Mouse (Mus musculus) testis, adult 2 months (tissue): Measurements from ENCODE around the gene S100z.

Source experiments
- CTCF ChIP-seq: fragments of 200-500 bp; IDR thresholded peaks from 2 replicates; pipeline ENCODE4 v1.5.1; 2012; ENCODE audit warnings: low read depth, mild to moderate bottlenecking, inconsistent platforms, low read length, moderate library complexity; ENCODE audit not compliant: control insufficient read depth, insufficient read depth, insufficient replicate concordance
- POLR2A ChIP-seq: fragments of 200-500 bp; IDR thresholded peaks from 2 replicates; pipeline ENCODE4 v1.6.1; 2012; ENCODE audit warnings: low read depth, mild to moderate bottlenecking, inconsistent platforms, low read length, moderate library complexity; ENCODE audit not compliant: control insufficient read depth

- TF ChIP-seq CTCF (no peak), POLR2A (no peak)
Measured at GRCm38 (mm10) chr13:95494812-95495211, 16.3 kb upstream of the S100z start.
